Comparison of ENCODE assay signal across 8 mouse cellular contexts in genomic region chr7:47103671-47104414, GRCm38 (mm10). TPM values are rescaled to one million over a fixed set of nuclear protein-coding genes. Genes with fewer than 3 reads are reported as not detected.
A peak's percentile ranks its signal among the peaks of the same experiment; 100 is the strongest.
DNase-seq lines count a peak whose midpoint lies in the region.

No protein-coding gene starts in this region.

- intact Hi-C loops in heart, postnatal 36 days (cut with DNase I) = no loop called here

- DNase-seq in heart, adult 11 months = peak; percentile 89
- DNase-seq in heart, postnatal 36 days = no peak
- DNase-seq in adipocyte (ENCODE audit: low spot score) = peak; percentile 7
- peak; percentile 30 for DNase-seq in lung, postnatal 14 days
- DNase-seq in spleen, postnatal 36 days (ENCODE audit: low spot score in 2 of 2) = peak; percentile 72 to 78
- DNase-seq in right cerebral cortex, postnatal 25 days = no peak
- no peak for DNase-seq in embryo, embryonic 9.5 days (ENCODE audit: extremely low spot score)
- no peak for DNase-seq in layer of hippocampus, postnatal 14 days (ENCODE audit: low spot score in 2 of 2)

RNA-seq across cellular contexts. Expression of gene Ptpn5, which starts 29.6 kb away (rescaled TPM):
- not detected for total RNA-seq in heart, postnatal 36 days (2021)
- total RNA-seq in layer of hippocampus, postnatal 14 days (2021) = 100 to 1,000 TPM; 102 to 103 TPM

RNA-seq across cellular contexts. Expression of gene Tmem86a, which starts 53.4 kb away (rescaled TPM):
- total RNA-seq in heart, postnatal 36 days (2021) = 10 to 100 TPM; 29.2 to 32.6 TPM
- 10 to 100 TPM; 15.5 to 16.5 TPM for total RNA-seq in layer of hippocampus, postnatal 14 days (2021)

Comparison
In these comparisons a context has a peak if more than half of its experiments do, and no peak if none do; other contexts are left out.
1. DNase-seq: peak in heart, adult 11 months (single experiment), adipocyte (single experiment), lung, postnatal 14 days (single experiment) and spleen, postnatal 36 days (2 of 2); none in heart, postnatal 36 days (0 of 2), right cerebral cortex, postnatal 25 days (single experiment), embryo, embryonic 9.5 days (single experiment) and layer of hippocampus, postnatal 14 days (0 of 2).
2. RNA of gene Ptpn5, which starts 29.6 kb away (total RNA-seq): 102 to 103 TPM in layer of hippocampus, postnatal 14 days; not detected in heart, postnatal 36 days; every median in the first group is over 10 times any median in the second.